Mouse (Mus musculus): ENCODE measurements around the gene 4931406P16Rik. TPM values are rescaled to one million over a fixed set of nuclear protein-coding genes. Genes with fewer than 3 reads are reported as not detected.
A peak's percentile ranks its signal among the peaks of the same experiment; 100 is the strongest.
"Not testable (repeated sequence)": the region's sequence is repeated elsewhere in the genome, so short reads cannot be mapped to it uniquely, and the experiment has no call there.

4931406P16Rik gene
- polyA plus RNA-seq, 1 experiment from 2014 or later: 16.3 TPM

DNA sequence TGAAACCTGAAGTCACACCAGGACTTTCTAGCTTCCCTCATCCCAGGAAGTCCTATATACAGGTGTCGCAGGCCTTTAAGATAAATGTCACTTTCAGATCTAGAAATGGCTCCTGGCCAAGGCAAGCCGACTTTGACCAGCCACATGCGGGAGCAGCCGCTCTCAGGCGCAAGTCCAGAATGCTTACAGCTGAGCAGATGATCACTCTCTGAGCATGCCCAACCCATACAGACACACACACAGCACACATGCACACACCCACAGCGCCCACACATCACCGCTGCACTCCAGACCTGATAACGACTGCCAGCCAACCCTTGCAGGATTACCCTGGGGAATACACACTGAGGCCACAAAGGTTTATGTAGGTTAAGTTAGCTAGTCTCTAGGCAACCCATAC is 87.3 kb downstream of the 4931406P16Rik start:
- H3K27ac ChIP-seq: no peak overlapping the region
- 86% methylated on average over 8 of the region's 8 CpGs for WGBS (ENCODE audit: missing documents)
- H3K36me3 ChIP-seq (ENCODE audit: inconsistent target): peaks cover 68% of the 10 kb centered on the region
- no peak overlapping the region for H3K4me3 ChIP-seq (ENCODE audit: inconsistent target)
- H3K79me2 ChIP-seq (ENCODE audit: inconsistent target): peaks cover 88% of the 10 kb centered on the region

DNA sequence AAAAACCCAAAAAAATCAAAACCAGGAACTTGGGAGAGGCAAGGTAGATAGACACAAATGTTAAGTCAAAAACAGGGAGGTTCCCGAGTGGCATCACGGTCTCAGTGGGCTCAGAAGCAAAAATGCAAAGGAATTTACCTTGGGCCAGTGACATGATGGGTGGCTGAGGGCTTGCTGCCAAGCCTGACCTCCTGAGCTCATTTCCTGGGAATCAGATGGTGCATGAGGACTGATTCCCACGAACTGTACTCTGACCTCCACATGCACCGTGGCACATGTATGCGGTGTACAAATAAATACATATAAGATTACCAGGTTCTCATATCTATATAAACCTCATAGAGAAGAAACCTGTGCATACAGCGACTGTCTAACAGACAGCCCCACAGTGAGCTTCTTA is 89.0 kb downstream of the 4931406P16Rik start:
- WGBS (ENCODE audit: missing documents): 98% methylated on average over 5 of the region's 6 CpGs

DNA sequence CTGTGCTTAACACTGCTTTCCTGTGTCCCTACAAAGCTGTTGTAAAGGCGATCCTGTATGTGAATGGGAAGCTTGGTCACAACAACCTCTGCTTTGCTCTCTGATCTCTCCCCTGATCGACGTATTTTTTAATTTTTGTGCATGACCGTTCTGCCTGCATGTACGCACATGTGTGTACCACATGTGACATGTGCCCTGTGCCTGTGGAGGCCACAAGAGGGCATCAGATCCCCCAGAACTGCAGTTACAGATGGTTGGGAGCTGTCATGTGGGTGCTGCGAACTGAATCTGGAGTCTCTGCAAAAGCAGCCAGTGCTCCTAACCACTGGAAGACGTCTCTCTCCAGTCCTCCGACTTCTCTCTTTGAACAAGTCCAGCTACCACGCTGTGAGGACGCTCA is 91.0 kb downstream of the 4931406P16Rik start:
- H3K79me2 ChIP-seq (ENCODE audit: inconsistent target): peaks cover 74% of the 10 kb centered on the region
- WGBS (ENCODE audit: missing documents): 96% methylated on average over 10 of the region's 10 CpGs
- no peak overlapping the region for H3K27ac ChIP-seq
- no peak overlapping the region for H3K4me3 ChIP-seq (ENCODE audit: inconsistent target)
- peaks cover 93% of the 10 kb centered on the region for H3K36me3 ChIP-seq (ENCODE audit: inconsistent target)

More for the DNA sequence above, 89.0 kb downstream of the 4931406P16Rik start:
- H3K27ac ChIP-seq: no peak overlapping the region
- H3K36me3 ChIP-seq (ENCODE audit: inconsistent target): peaks cover 85% of the 10 kb centered on the region
- no peak overlapping the region for H3K4me3 ChIP-seq (ENCODE audit: inconsistent target)
- peaks cover 91% of the 10 kb centered on the region for H3K79me2 ChIP-seq (ENCODE audit: inconsistent target)

DNA sequence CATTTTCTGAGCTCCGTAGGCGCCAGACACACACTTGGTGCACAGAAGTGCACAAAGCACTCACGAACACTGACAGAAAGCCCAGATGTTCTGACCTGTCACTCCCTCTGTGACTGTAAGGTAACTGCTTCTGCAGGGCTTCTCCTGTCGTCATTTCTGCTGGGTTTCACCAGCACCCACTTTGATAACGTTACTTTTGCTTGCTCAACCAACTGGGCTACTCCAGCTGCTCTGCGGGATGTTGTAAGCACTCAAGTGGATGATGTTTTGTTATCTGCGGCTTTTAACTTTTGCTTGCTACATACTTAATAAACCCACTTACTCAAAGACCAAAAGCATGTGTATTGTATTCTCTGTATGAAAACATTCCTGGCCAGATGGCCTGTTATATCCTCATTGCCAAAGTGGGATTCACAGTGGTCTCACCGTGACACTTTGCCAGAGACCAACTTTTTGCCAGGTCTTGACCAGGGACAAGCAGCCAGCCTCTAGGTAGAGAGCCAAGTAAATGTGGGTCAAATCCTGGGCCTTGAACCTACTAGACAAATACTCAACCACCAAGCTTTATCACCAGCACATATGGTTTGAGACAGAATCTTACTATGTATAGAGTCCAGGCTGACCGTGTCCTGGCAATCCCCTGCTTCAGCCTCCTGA is 91.6 kb downstream of the 4931406P16Rik start:
- WGBS (ENCODE audit: missing documents): 82% methylated on average over 9 of the region's 9 CpGs
- no peak overlapping the region for H3K27ac ChIP-seq
- peaks cover 68% of the 10 kb centered on the region for H3K79me2 ChIP-seq (ENCODE audit: inconsistent target)
- H3K36me3 ChIP-seq (ENCODE audit: inconsistent target): peaks cover 88% of the 10 kb centered on the region
- H3K4me3 ChIP-seq (ENCODE audit: inconsistent target): no peak overlapping the region

DNA sequence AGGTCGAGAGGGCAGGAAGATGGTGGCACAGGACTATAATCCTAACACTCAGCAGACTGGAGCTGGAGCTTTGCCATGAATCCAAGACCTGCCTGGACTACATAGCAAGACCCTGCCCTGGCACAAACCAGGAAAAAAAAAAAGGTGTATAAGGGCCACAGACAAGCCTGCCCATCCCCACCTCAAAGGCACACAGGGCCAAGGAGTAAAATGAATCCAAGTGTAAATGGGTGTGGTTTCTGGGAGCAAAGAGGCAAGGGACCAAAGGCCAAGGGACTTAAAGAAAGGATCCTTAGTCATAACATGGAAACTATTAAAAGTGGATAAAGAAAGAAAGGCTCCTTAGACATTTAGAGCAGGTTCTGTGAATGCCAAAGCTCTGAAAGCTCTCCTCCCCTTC is 94.9 kb downstream of the 4931406P16Rik start:
- WGBS (ENCODE audit: missing documents): 73% methylated on average over 1 of the region's 1 CpGs
- Histone ChIP-seq H3K36me3 (ENCODE audit: inconsistent target) (peaks cover 67% of the 10 kb centered on the region; the same call in 1 of the 2 replicates), H3K27ac (no peak overlapping the region), H3K4me3 (ENCODE audit: inconsistent target) (no peak overlapping the region), H3K79me2 (ENCODE audit: inconsistent target) (peaks cover 36% of the 10 kb centered on the region)

DNA sequence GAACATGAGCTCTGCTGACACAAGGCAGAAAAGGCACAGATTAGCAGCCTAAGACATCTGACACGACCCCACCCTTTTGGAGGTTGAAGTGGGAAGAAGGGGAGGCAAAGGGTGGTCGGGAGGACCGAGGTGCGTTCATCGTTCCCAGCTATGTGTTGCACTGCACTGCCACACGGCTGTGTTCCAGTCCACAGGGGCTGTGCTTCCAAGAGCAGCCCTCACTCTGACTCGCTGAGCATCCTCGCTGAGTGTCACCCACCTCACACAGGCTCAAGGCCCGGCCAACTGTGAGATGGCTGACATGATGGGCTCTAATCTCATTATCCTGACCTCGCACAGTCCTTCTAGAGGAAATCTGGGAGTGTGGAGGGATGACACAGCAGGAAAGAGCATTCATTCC is 96.9 kb downstream of the 4931406P16Rik start:
- Histone ChIP-seq H3K4me3 (ENCODE audit: inconsistent target) (no peak overlapping the region), H3K27ac (no peak overlapping the region), H3K36me3 (ENCODE audit: inconsistent target) (peaks cover 68% of the 10 kb centered on the region), H3K79me2 (ENCODE audit: inconsistent target) (peaks cover 33% of the 10 kb centered on the region)
- WGBS (ENCODE audit: missing documents): 92% methylated on average over 10 of the region's 10 CpGs

DNA sequence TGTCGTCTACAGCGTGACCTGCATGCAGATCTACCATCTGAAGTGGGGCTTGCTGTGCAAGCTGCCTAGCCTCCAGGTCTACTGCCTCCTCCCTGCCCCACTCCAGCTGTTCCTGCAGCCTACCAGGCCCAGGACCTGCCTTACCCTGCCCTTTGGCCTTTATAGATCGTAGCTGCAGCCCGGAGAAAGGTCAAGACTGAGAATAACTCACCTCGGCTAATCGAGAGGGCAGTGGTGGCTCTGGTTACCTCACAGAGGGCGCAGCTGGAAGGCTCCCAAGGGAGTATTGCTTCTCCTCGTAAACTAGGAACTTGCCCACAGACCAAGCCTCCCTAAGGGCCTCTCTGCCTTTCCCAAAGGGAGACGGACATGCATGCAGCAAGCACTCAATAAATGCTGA is 97.9 kb downstream of the 4931406P16Rik start:
- Histone ChIP-seq H3K4me3 (ENCODE audit: inconsistent target) (no peak overlapping the region), H3K36me3 (ENCODE audit: inconsistent target) (peaks cover 68% of the 10 kb centered on the region), H3K79me2 (ENCODE audit: inconsistent target) (peaks cover 27% of the 10 kb centered on the region), H3K27ac (0 out of 2 replicates have a peak overlapping the region, but pooled peaks have one; percentile 10)
- WGBS (ENCODE audit: missing documents): 71% methylated on average over 9 of the region's 9 CpGs

DNA sequence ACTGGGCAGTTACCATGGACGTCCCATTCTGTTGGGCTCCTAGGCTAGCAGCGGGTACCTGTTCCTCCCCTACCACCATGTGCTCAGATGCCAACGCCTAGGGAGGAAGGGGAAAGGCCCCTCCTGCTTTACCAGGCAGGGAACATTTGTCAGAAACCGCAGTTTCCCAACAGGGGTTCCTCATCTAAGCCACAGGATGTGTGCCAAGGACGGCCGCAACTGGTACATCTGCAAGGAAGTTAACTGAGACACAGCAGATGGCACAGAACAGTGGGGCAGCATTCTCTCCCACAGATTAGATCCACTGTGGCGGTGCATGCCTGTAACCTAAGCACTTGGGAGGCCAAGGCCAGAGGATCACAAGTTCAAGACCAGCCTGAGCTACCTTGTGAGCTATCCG is 98.7 kb downstream of the 4931406P16Rik start:
- Histone ChIP-seq H3K27ac (peak overlapping the region; percentile 10; the same call in 1 of the 2 replicates), H3K4me3 (ENCODE audit: inconsistent target) (no peak overlapping the region), H3K36me3 (ENCODE audit: inconsistent target) (peaks cover 67% of the 10 kb centered on the region), H3K79me2 (ENCODE audit: inconsistent target) (peaks cover 25% of the 10 kb centered on the region; the same call in 1 of the 2 replicates)
- 20% methylated on average over 8 of the region's 8 CpGs for WGBS (ENCODE audit: missing documents)

DNA sequence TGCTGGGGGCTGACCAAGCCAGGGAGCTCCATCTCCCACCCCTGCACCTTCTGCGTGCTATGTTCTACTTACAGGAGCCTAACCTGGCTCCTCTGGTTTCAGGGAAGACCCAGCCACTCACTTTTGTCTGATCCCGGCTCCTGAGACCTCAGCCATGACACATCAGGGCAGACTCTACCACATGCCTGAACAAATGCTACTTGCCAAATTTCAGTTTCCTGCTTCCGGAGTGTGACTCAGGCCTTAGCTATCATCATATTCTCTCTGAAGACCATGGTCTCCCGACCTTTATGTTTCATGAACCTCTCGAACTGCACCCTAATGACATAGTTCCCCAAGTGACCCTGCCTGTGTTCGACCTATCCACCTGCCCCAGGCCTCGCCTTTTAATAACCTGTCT is 100.1 kb downstream of the 4931406P16Rik start:
- no peak overlapping the region for H3K4me3 ChIP-seq (ENCODE audit: inconsistent target)
- H3K36me3 ChIP-seq (ENCODE audit: inconsistent target): peaks cover 68% of the 10 kb centered on the region
- no peak overlapping the region for H3K27ac ChIP-seq
- 63% methylated on average over 7 of the region's 7 CpGs for WGBS (ENCODE audit: missing documents)
- H3K79me2 ChIP-seq (ENCODE audit: inconsistent target): peaks cover 22% of the 10 kb centered on the region; the same call in 1 of the 2 replicates

DNA sequence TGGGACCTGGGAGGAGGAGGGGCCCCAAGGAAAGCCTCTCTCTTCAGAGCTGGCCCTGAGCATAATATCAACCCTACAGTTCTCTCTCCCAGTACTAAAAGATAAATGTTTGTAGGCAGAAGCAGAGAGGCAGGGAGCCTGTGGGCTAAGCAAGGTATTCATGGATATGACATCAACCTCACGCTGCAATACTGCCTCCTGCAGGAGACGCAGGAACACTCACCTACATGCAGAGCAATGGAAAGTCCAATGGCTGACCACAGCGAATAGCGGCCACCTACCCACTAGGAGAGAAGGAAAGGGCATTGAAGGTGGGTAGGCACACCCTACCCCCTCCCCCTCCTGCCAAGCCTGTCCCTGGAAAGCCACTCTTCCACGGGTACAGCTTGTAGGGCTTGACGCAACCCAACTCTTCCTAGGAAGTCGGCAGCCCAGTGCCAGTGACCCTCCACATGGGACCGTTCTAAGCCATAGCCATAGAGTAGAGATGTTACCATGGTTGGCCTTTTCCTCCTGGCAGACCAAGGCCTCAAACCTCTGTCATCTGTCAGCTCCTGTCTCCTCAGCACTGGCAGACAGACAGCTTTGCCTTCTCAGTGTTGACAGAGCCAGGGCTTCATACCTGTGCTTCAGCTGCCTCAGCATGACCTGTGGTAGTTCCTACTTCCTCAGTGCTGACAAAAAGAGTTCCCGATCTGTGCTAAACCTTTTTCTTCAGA is 105.2 kb downstream of the 4931406P16Rik start:
- Histone ChIP-seq H3K27ac (no peak overlapping the region), H3K79me2 (ENCODE audit: inconsistent target) (peaks cover 21% of the 10 kb centered on the region; the same call in 1 of the 2 replicates), H3K36me3 (ENCODE audit: inconsistent target) (peaks cover 98% of the 10 kb centered on the region), H3K4me3 (ENCODE audit: inconsistent target) (no peak overlapping the region)
- 86% methylated on average over 9 of the region's 9 CpGs for WGBS (ENCODE audit: missing documents)

DNA sequence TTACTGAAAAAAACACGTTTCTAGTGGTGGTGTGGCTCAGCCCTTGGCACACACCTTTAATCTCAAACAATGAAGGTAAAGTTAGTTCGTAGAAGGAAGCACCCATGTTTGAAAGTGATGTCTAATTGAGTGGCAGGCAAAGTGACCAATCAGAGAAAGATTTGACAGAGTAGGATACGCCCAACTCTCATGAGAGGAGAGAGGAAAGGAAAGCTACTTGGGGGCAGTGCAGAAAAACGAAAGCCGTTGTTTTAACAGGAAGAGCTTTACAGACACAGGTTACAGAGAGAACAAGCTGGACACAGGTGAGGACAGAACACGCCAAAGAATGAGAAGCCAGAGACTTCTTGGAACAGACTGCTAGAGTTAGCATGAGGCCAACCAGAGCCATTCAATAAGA is 107.0 kb downstream of the 4931406P16Rik start:
- Histone ChIP-seq H3K36me3 (ENCODE audit: inconsistent target) (peaks cover 97% of the 10 kb centered on the region), H3K4me3 (ENCODE audit: inconsistent target) (no peak overlapping the region), H3K79me2 (ENCODE audit: inconsistent target) (peaks cover 3% of the 10 kb centered on the region; the same call in 1 of the 2 replicates), H3K27ac (no peak overlapping the region)
- 93% methylated on average over 6 of the region's 6 CpGs for WGBS (ENCODE audit: missing documents)

DNA sequence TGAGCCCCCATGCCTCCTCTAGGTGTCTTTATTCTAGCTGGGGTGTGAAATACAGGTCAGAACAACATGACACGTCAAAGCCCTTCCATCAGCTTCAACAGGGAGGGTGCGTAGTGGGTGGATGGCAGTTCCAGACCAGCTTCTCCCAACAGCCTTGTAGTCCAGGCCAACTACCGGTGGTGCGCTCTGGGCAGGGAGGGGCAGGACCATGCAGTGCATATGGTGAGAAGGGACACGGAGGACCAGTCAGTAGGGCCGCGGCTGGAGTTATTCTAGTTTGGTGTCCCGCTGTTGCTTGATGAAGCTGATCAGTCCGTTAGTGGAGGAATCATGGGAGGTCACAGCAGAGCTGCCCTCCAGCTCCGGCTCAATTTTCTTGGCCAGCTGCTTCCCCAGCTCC is 111.2 kb downstream of the 4931406P16Rik start:
- H3K79me2 ChIP-seq (ENCODE audit: inconsistent target); H3K4me3 ChIP-seq (ENCODE audit: inconsistent target); H3K27ac ChIP-seq: not testable (repeated sequence)
- WGBS (ENCODE audit: missing documents): 94% methylated on average over 10 of the region's 10 CpGs
- H3K36me3 ChIP-seq (ENCODE audit: inconsistent target): peaks cover 58% of the 10 kb centered on the region

DNA sequence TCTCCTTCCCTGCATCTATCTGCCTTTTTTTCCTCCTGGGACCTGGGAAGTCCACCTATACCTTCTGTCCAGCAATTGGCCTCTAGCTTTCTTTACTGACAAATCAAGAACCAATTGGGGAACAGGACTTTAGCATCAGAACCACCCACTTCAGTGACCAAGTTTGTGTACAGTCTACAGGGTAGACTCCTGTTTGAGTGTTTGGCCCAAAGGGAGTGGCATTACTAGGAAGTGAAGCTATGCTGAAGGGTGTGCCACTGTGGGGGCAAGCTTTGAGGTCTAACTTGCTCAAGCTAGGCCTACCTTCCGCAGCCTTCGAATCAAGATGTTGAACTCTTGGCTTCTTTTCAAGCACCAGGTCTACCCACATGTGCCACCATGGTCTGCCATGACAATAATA is 112.5 kb downstream of the 4931406P16Rik start:
- Histone ChIP-seq H3K27ac (no peak overlapping the region), H3K4me3 (ENCODE audit: inconsistent target) (no peak overlapping the region), H3K79me2 (ENCODE audit: inconsistent target) (peaks cover 1% of the 10 kb centered on the region), H3K36me3 (ENCODE audit: inconsistent target) (peaks cover 44% of the 10 kb centered on the region)
- 100% methylated on average over 2 of the region's 2 CpGs for WGBS (ENCODE audit: missing documents)

DNA sequence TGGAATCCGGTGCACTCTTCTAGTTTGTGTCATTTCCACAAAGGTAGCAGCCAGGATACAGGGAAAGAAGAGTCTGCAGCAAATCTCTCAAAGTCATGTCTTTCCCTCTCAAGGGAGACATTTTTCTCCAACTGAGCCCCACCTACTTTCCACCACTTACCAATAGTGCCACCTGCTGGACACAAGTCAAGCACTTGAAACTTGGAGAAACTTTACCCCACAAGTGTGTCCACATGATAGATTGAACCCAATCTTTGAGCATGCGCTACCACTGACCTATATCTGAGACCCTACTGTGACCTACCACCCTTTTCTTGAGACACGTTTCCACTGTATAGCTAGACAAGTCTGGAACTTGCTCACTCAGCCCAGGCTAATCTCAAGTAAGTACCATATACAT is 115.0 kb downstream of the 4931406P16Rik start:
- Histone ChIP-seq H3K36me3 (ENCODE audit: inconsistent target) (peaks cover 20% of the 10 kb centered on the region), H3K27ac (no peak overlapping the region), H3K79me2 (ENCODE audit: inconsistent target) (peaks cover 25% of the 10 kb centered on the region), H3K4me3 (ENCODE audit: inconsistent target) (no peak overlapping the region)
- 50% methylated on average over 3 of the region's 3 CpGs for WGBS (ENCODE audit: missing documents)
